Mouse (Mus musculus): Measurements from ENCODE around the gene St5. TPM values are rescaled to one million over a fixed set of nuclear protein-coding genes. Genes with fewer than 3 reads are reported as not detected.

The St5 gene
- polyA plus RNA-seq, 1 experiment from 2014 or later, result 11.0 TPM

DNA sequence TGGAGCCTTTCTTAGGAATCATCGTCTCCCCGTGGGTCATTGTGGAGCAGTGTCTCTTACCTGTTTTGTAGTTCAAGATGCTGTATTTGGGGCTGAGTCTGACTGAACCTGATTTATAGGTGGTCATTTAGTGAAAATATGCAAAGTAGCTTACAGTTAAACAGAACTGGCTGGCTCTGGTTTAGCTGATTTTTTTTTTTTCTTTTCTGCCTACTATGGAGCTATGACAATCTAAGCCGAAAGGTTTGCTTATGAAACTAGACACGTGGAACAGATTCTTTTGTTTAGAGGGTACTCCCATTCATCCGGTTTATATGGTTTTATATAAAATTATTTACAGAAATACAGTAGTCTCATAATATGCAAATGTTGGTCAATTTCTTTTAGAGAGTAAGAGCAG, 28.2 kb upstream of the St5 start, which contains the start of gene Ascl3:
TSS of gene Ascl3 (minus strand) at position 101 of the 400 bp plus-strand sequence.
- Histone ChIP-seq H3K4me1 (ENCODE audit: control insufficient read depth, insufficient read depth, low read length) (no peaks in the 10 kb centered on the region), H3K9me3 (replicated peaks; ENCODE audit: control insufficient read depth, low read length) (no peaks in the 10 kb centered on the region), H3K4me2 (ENCODE audit: low read length) (no peak within 1 kb of the TSS), H3K27me3 (replicated peaks; ENCODE audit: control insufficient read depth, insufficient read depth, low read length) (no peaks in the 10 kb centered on the region), H3K4me3 (ENCODE audit: low read depth, low read length) (no peak within 1 kb of the TSS), H3K9ac (ENCODE audit: low read length) (no peak within 1 kb of the TSS), H3K36me3 (ENCODE audit: control insufficient read depth, insufficient read depth, low read length) (peaks cover 20% of the 10 kb centered on the region), H3K27ac (ENCODE audit: low read depth, low read length) (no peak within 1 kb of the TSS)
- 94% methylated on average over 5 of the region's 5 CpGs for WGBS
- ATAC-seq (no peak), DNase-seq (ENCODE audit: low spot score) (no peak)

GRCm38 (mm10) chr7:109723697-109724096, 20.3 kb upstream of the St5 start, which contains the start of gene BC051019:
Gene BC051019 (minus strand): TSS chr7:109723850.
- Histone ChIP-seq H3K4me1 (ENCODE audit: control insufficient read depth, insufficient read depth, low read length) (no peaks in the 10 kb centered on the region), H3K4me3 (ENCODE audit: low read depth, low read length) (no peak within 1 kb of the TSS), H3K36me3 (ENCODE audit: control insufficient read depth, insufficient read depth, low read length) (no peaks in the 10 kb centered on the region), H3K27me3 (replicated peaks; ENCODE audit: control insufficient read depth, insufficient read depth, low read length) (no peaks in the 10 kb centered on the region), H3K9me3 (replicated peaks; ENCODE audit: control insufficient read depth, low read length) (no peaks in the 10 kb centered on the region), H3K4me2 (ENCODE audit: low read length) (no peak within 1 kb of the TSS), H3K27ac (ENCODE audit: low read depth, low read length) (no peak within 1 kb of the TSS), H3K9ac (ENCODE audit: low read length) (no peak within 1 kb of the TSS)
- no peak for DNase-seq (ENCODE audit: low spot score)
- 97% methylated on average over 5 of the region's 5 CpGs for WGBS
- no peak for ATAC-seq

DNA sequence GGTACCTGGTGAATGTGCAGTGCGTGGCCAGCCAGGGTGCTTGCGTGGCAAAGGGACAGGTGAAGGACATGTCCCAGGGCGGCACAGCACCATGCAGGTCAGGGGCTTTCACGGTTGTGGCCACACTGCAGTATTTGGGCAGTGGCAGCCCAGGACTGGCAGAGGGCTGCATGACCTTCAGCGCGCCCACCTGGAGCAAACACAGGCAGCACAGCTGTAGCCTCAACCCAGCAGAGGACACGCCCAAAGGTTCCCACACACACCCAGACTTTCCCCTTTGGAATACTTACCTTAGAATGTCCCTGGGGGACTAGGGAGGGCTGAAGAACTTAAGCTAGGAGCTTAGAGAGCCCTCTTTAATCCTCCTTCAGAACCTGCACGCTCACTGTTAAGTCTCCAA, 19.7 kb upstream of the St5 start:
- no peaks in the 10 kb centered on the region for H3K36me3 ChIP-seq (ENCODE audit: control insufficient read depth, insufficient read depth, low read length)
- WGBS, result 94% methylated on average over 8 of the region's 8 CpGs
- no peak overlapping the region for H3K27ac ChIP-seq (ENCODE audit: low read depth, low read length)
- H3K9me3 ChIP-seq (replicated peaks; ENCODE audit: control insufficient read depth, low read length), result no peaks in the 10 kb centered on the region
- H3K27me3 ChIP-seq (replicated peaks; ENCODE audit: control insufficient read depth, insufficient read depth, low read length), result no peaks in the 10 kb centered on the region
- DNase-seq (ENCODE audit: low spot score) (no peak), ATAC-seq (no peak)
- no peak overlapping the region for H3K9ac ChIP-seq (ENCODE audit: low read length)
- H3K4me2 ChIP-seq (ENCODE audit: low read length), result no peak overlapping the region
- no peak overlapping the region for H3K4me3 ChIP-seq (ENCODE audit: low read depth, low read length)
- no peaks in the 10 kb centered on the region for H3K4me1 ChIP-seq (ENCODE audit: control insufficient read depth, insufficient read depth, low read length)

- no peaks in the 10 kb centered on the region for H3K4me1 ChIP-seq (ENCODE audit: control insufficient read depth, insufficient read depth, low read length)
- H3K4me3 ChIP-seq (ENCODE audit: low read depth, low read length), result no peak overlapping the region
- no peak overlapping the region for H3K9ac ChIP-seq (ENCODE audit: low read length)
- no peaks in the 10 kb centered on the region for H3K27me3 ChIP-seq (replicated peaks; ENCODE audit: control insufficient read depth, insufficient read depth, low read length)
- H3K4me2 ChIP-seq (ENCODE audit: low read length), result no peak overlapping the region
- ATAC-seq (no peak), DNase-seq (ENCODE audit: low spot score) (peak; percentile 13)
- no peak overlapping the region for H3K27ac ChIP-seq (ENCODE audit: low read depth, low read length)
- H3K9me3 ChIP-seq (replicated peaks; ENCODE audit: control insufficient read depth, low read length), result no peaks in the 10 kb centered on the region
- no peaks in the 10 kb centered on the region for H3K36me3 ChIP-seq (ENCODE audit: control insufficient read depth, insufficient read depth, low read length)
- WGBS, result 98% methylated on average over 2 of the region's 2 CpGs
Measured at GRCm38 (mm10) chr7:109722618-109723017, 19.2 kb upstream of the St5 start.

DNA sequence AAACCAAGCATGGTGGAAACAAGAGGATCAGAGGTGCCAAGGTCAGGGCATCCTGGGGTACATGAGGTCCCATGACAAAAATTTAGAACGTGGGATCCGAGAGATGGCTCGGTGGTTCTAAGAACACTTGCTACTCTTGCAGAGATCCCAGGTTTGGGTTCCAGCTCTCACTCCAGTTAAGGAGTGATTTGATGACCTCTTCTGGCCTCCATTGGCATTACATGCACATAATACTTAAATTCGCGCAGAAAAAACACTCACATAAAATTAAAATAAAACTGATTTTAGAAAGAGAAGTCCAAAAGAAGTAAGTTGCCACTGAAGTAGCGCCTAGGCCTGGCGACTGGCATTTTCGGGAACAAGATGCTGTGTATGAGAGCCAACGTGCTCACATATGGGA, 15.9 kb upstream of the St5 start:
- no peaks in the 10 kb centered on the region for H3K4me1 ChIP-seq (ENCODE audit: control insufficient read depth, insufficient read depth, low read length)
- DNase-seq (ENCODE audit: low spot score) (peak; percentile 63), ATAC-seq (no peak)
- H3K27me3 ChIP-seq (replicated peaks; ENCODE audit: control insufficient read depth, insufficient read depth, low read length), result no peaks in the 10 kb centered on the region
- no peak overlapping the region for H3K4me2 ChIP-seq (ENCODE audit: low read length)
- H3K9ac ChIP-seq (ENCODE audit: low read length), result no peak overlapping the region
- no peaks in the 10 kb centered on the region for H3K9me3 ChIP-seq (replicated peaks; ENCODE audit: control insufficient read depth, low read length)
- no peak overlapping the region for H3K4me3 ChIP-seq (ENCODE audit: low read depth, low read length)
- no peak overlapping the region for H3K27ac ChIP-seq (ENCODE audit: low read depth, low read length)
- 70% methylated on average over 9 of the region's 9 CpGs for WGBS
- no peaks in the 10 kb centered on the region for H3K36me3 ChIP-seq (ENCODE audit: control insufficient read depth, insufficient read depth, low read length)

GRCm38 (mm10) chr7:109713434-109713982, 10.1 kb upstream of the St5 start:
- Histone ChIP-seq H3K27me3 (replicated peaks; ENCODE audit: control insufficient read depth, insufficient read depth, low read length) (no peaks in the 10 kb centered on the region), H3K36me3 (ENCODE audit: control insufficient read depth, insufficient read depth, low read length) (peaks cover 25% of the 10 kb centered on the region), H3K4me3 (ENCODE audit: low read depth, low read length) (no peak overlapping the region), H3K9ac (ENCODE audit: low read length) (no peak overlapping the region), H3K27ac (ENCODE audit: low read depth, low read length) (no peak overlapping the region), H3K4me2 (ENCODE audit: low read length) (no peak overlapping the region), H3K4me1 (ENCODE audit: control insufficient read depth, insufficient read depth, low read length) (no peaks in the 10 kb centered on the region), H3K9me3 (replicated peaks; ENCODE audit: control insufficient read depth, low read length) (no peaks in the 10 kb centered on the region)
- 85% methylated on average over 2 of the region's 2 CpGs for WGBS
- ATAC-seq (no peak), DNase-seq (ENCODE audit: low spot score) (no peak)

GRCm38 (mm10) chr7:109712198-109712597, 8.8 kb upstream of the St5 start:
- WGBS, result 87% methylated on average over 7 of the region's 7 CpGs
- H3K36me3 ChIP-seq (ENCODE audit: control insufficient read depth, insufficient read depth, low read length), result peaks cover 25% of the 10 kb centered on the region

DNA sequence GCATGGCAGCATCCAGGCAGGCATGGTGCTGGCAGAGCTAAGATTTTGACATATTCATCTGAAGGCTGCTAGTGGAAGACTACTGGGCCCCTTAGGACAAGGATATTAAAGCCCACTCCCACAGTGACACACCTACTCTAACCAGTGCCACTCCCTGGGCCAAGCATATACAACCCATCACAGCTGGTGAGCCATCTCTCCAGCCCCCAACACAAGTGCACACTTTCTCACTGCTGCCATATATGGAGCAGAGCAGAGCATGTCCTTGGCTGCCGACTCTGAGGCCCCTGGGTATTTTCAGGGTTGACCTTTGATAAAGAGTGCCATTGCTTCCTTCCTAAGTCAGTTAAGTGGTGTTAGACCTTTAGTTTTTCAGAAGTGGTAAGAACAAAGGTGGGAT, 6.7 kb upstream of the St5 start:
- H3K9me3 ChIP-seq (replicated peaks; ENCODE audit: control insufficient read depth, low read length), result no peaks in the 10 kb centered on the region
- DNase-seq (ENCODE audit: low spot score) (no peak), ATAC-seq (no peak)
- no peak overlapping the region for H3K4me3 ChIP-seq (ENCODE audit: low read depth, low read length)
- no peak overlapping the region for H3K9ac ChIP-seq (ENCODE audit: low read length)
- H3K4me2 ChIP-seq (ENCODE audit: low read length), result no peak overlapping the region
- no peaks in the 10 kb centered on the region for H3K27me3 ChIP-seq (replicated peaks; ENCODE audit: control insufficient read depth, insufficient read depth, low read length)
- H3K27ac ChIP-seq (ENCODE audit: low read depth, low read length), result no peak overlapping the region
- H3K4me1 ChIP-seq (ENCODE audit: control insufficient read depth, insufficient read depth, low read length), result no peaks in the 10 kb centered on the region
- H3K36me3 ChIP-seq (ENCODE audit: control insufficient read depth, insufficient read depth, low read length), result peaks cover 25% of the 10 kb centered on the region
- WGBS, result 92% methylated on average over 1 of the region's 1 CpGs

More at GRCm38 (mm10) chr7:109712198-109712597, 8.8 kb upstream of the St5 start:
- H3K27ac ChIP-seq (ENCODE audit: low read depth, low read length), result no peak overlapping the region
- no peak overlapping the region for H3K4me3 ChIP-seq (ENCODE audit: low read depth, low read length)
- H3K9ac ChIP-seq (ENCODE audit: low read length), result no peak overlapping the region
- ATAC-seq (no peak), DNase-seq (ENCODE audit: low spot score) (no peak)
- H3K27me3 ChIP-seq (replicated peaks; ENCODE audit: control insufficient read depth, insufficient read depth, low read length), result no peaks in the 10 kb centered on the region
- H3K4me1 ChIP-seq (ENCODE audit: control insufficient read depth, insufficient read depth, low read length), result no peaks in the 10 kb centered on the region
- H3K4me2 ChIP-seq (ENCODE audit: low read length), result no peak overlapping the region
- no peaks in the 10 kb centered on the region for H3K9me3 ChIP-seq (replicated peaks; ENCODE audit: control insufficient read depth, low read length)

GRCm38 (mm10) chr7:109708961-109709382, 5.6 kb upstream of the St5 start:
- no peaks in the 10 kb centered on the region for H3K27me3 ChIP-seq (replicated peaks; ENCODE audit: control insufficient read depth, insufficient read depth, low read length)
- DNase-seq (ENCODE audit: low spot score) (no peak), ATAC-seq (no peak)
- H3K4me2 ChIP-seq (ENCODE audit: low read length), result no peak overlapping the region
- no peaks in the 10 kb centered on the region for H3K9me3 ChIP-seq (replicated peaks; ENCODE audit: control insufficient read depth, low read length)
- no peaks in the 10 kb centered on the region for H3K4me1 ChIP-seq (ENCODE audit: control insufficient read depth, insufficient read depth, low read length)
- H3K36me3 ChIP-seq (ENCODE audit: control insufficient read depth, insufficient read depth, low read length), result peaks cover 25% of the 10 kb centered on the region
- H3K27ac ChIP-seq (ENCODE audit: low read depth, low read length), result no peak overlapping the region
- 83% methylated on average over 3 of the region's 3 CpGs for WGBS
- H3K4me3 ChIP-seq (ENCODE audit: low read depth, low read length), result no peak overlapping the region
- H3K9ac ChIP-seq (ENCODE audit: low read length), result no peak overlapping the region

Data from forebrain, embryonic 14.5 days (tissue).